18 mouse cellular contexts compared by ENCODE assay signal in genomic region chr2:151758806-151759353, GRCm38 (mm10). TPM values are rescaled to one million over a fixed set of nuclear protein-coding genes. Genes with fewer than 3 reads are reported as not detected.
"Had no signal": no experiment of that assay in that cellular context is flagged by ENCODE, and none has a peak within 500 bp of the region (broad histone marks: within the 10 kb centered on the region; RNA-seq: fewer than 3 reads in every experiment).

No protein-coding gene starts in this region.

- H3K9ac ChIP-seq: liver, embryonic 13.5 days had no signal

- H3K27me3 ChIP-seq: liver, embryonic 13.5 days had no signal

- H3K4me1 ChIP-seq: liver, embryonic 13.5 days; megakaryocyte, embryonic 14.5 days had no signal

- H3K27ac ChIP-seq: kidney, postnatal 0 days; layer of hippocampus, adult 2 months; liver, embryonic 13.5 days had no signal

- H3K4me3 ChIP-seq: layer of hippocampus, adult 2 months; liver, embryonic 13.5 days; megakaryocyte, embryonic 14.5 days had no signal

- H3K36me3 ChIP-seq: liver, embryonic 13.5 days had no signal

- ATAC-seq: inflammation-experienced regulatory T-cells, adult 6 months; intestine, embryonic 16.5 days had no signal

- H3K9me3 ChIP-seq: liver, embryonic 13.5 days had no signal

- DNase-seq: kidney, adult 18-20 months; kidney, adult 9 months; kidney, postnatal 25 days; layer of hippocampus, adult 9-11 months; left cerebral cortex, postnatal 4 days; liver, embryonic 13.5 days; lung, postnatal 36 days; midbrain, embryonic 14.5 days; thymus, adult 18-20 months; thymus, postnatal 36 days had no signal

- H3K4me2 ChIP-seq: liver, embryonic 13.5 days; midbrain, embryonic 11.5 days had no signal

RNA-seq across cellular contexts. Expression of gene Tmem74b, which starts 57.1 kb away (rescaled TPM):
- total RNA-seq: liver, adult 2 months had no signal
- polyA plus RNA-seq: inflammation-experienced regulatory T-cells, adult 6 months; liver, adult 2 months; liver, embryonic 16.5 days had no signal
